Mouse (Mus musculus): ENCODE measurements at regions not wholly inside any gene's neighbourhood (a gene's known extent, or its start where the extent isn't known, plus 50 kb on each side); places are given as distances from the start of the nearest gene placed in this dataset.

GRCm38 (mm10) chrX:167111059-167111871 lies 97.8 kb downstream of the Tmsb4x start:
- no peak for ATAC-seq
- no peak overlapping the region for H3K27ac ChIP-seq
- no peaks in the 10 kb centered on the region for H3K9me3 ChIP-seq (replicated peaks)
- WGBS = 90% methylated on average over 7 of the region's 7 CpGs
- H3K4me3 ChIP-seq = no peak overlapping the region
- H3K4me1 ChIP-seq = no peaks in the 10 kb centered on the region
- H3K36me3 ChIP-seq (ENCODE audit: poor library complexity, severe bottlenecking) = no peaks in the 10 kb centered on the region
- H3K9ac ChIP-seq = no peak overlapping the region
- H3K4me2 ChIP-seq = no peak overlapping the region
- peaks cover 13% of the 10 kb centered on the region; the same call in 1 of the 2 replicates for H3K27me3 ChIP-seq

GRCm38 (mm10) chrX:167108356-167108755 lies 100.8 kb downstream of the Tmsb4x start:
- H3K9me3 ChIP-seq (replicated peaks) = no peaks in the 10 kb centered on the region
- 92% methylated on average over 6 of the region's 6 CpGs for WGBS
- H3K9ac ChIP-seq = no peak overlapping the region
- H3K4me3 ChIP-seq = no peak overlapping the region
- peaks cover 12% of the 10 kb centered on the region; the same call in 1 of the 2 replicates for H3K27me3 ChIP-seq
- no peak for ATAC-seq
- H3K27ac ChIP-seq = no peak overlapping the region
- peaks cover 15% of the 10 kb centered on the region; the same call in 1 of the 2 replicates for H3K4me1 ChIP-seq
- H3K36me3 ChIP-seq (ENCODE audit: poor library complexity, severe bottlenecking) = no peaks in the 10 kb centered on the region
- H3K4me2 ChIP-seq = no peak overlapping the region

GRCm38 (mm10) chrX:167107469-167107868 lies 101.6 kb downstream of the Tmsb4x start:
- ATAC-seq = no peak

GRCm38 (mm10) chrX:167105931-167106417 lies 103.1 kb downstream of the Tmsb4x start:
- Histone ChIP-seq H3K27ac (no peak overlapping the region), H3K4me1 (peaks cover 15% of the 10 kb centered on the region; the same call in 1 of the 2 replicates), H3K4me3 (no peak overlapping the region), H3K27me3 (peaks cover 12% of the 10 kb centered on the region; the same call in 1 of the 2 replicates), H3K9me3 (replicated peaks) (no peaks in the 10 kb centered on the region), H3K4me2 (peak overlapping the region; percentile 14; the same call in 1 of the 2 replicates), H3K36me3 (ENCODE audit: poor library complexity, severe bottlenecking) (no peaks in the 10 kb centered on the region), H3K9ac (no peak overlapping the region)
- ATAC-seq = peak; percentile 66
- 43% methylated on average over 11 of the region's 11 CpGs for WGBS

More at GRCm38 (mm10) chrX:167107469-167107868, 101.6 kb downstream of the Tmsb4x start:
- Histone ChIP-seq H3K4me3 (no peak overlapping the region), H3K27ac (no peak overlapping the region), H3K36me3 (ENCODE audit: poor library complexity, severe bottlenecking) (no peaks in the 10 kb centered on the region), H3K4me2 (no peak overlapping the region), H3K9ac (no peak overlapping the region), H3K4me1 (peaks cover 15% of the 10 kb centered on the region; the same call in 1 of the 2 replicates), H3K27me3 (peaks cover 14% of the 10 kb centered on the region; the same call in 1 of the 2 replicates), H3K9me3 (replicated peaks) (no peaks in the 10 kb centered on the region)
- WGBS = 80% methylated on average over 4 of the region's 4 CpGs

- 0 out of 2 replicates have a peak, but pooled peaks have one; percentile 10 for ATAC-seq
- H3K9me3 ChIP-seq (replicated peaks) = no peaks in the 10 kb centered on the region
- H3K4me2 ChIP-seq = no peak overlapping the region
- no peak overlapping the region for H3K4me3 ChIP-seq
- H3K36me3 ChIP-seq (ENCODE audit: poor library complexity, severe bottlenecking) = no peaks in the 10 kb centered on the region
- 55% methylated on average over 4 of the region's 4 CpGs for WGBS
- H3K4me1 ChIP-seq = peaks cover 15% of the 10 kb centered on the region; the same call in 1 of the 2 replicates
- H3K9ac ChIP-seq = no peak overlapping the region
- no peak overlapping the region for H3K27ac ChIP-seq
- H3K27me3 ChIP-seq = peaks cover 11% of the 10 kb centered on the region; the same call in 1 of the 2 replicates
Measured at GRCm38 (mm10) chrX:167105354-167105753, 103.8 kb downstream of the Tmsb4x start.

- Histone ChIP-seq H3K36me3 (ENCODE audit: poor library complexity, severe bottlenecking) (no peaks in the 10 kb centered on the region), H3K27me3 (peaks cover 16% of the 10 kb centered on the region; the same call in 1 of the 2 replicates), H3K9ac (no peak overlapping the region), H3K4me1 (peaks cover 15% of the 10 kb centered on the region; the same call in 1 of the 2 replicates), H3K4me3 (no peak overlapping the region), H3K9me3 (replicated peaks) (no peaks in the 10 kb centered on the region), H3K4me2 (no peak overlapping the region), H3K27ac (peak overlapping the region; percentile 25)
- WGBS = 41% methylated on average over 4 of the region's 4 CpGs
- 0 out of 2 replicates have a peak, but pooled peaks have one; percentile 21 for ATAC-seq
Measured at GRCm38 (mm10) chrX:167104247-167104621, 104.9 kb downstream of the Tmsb4x start.

- ATAC-seq = no peak
- peak overlapping the region; percentile 25 for H3K27ac ChIP-seq
- WGBS = 35% methylated on average over 12 of the region's 12 CpGs
Measured at GRCm38 (mm10) chrX:167103501-167104246, 105.4 kb downstream of the Tmsb4x start.

GRCm38 (mm10) chrX:167101929-167102328 lies 107.2 kb downstream of the Tmsb4x start:
- no peak overlapping the region for H3K4me2 ChIP-seq
- H3K4me1 ChIP-seq = peaks cover 15% of the 10 kb centered on the region; the same call in 1 of the 2 replicates
- no peaks in the 10 kb centered on the region for H3K36me3 ChIP-seq (ENCODE audit: poor library complexity, severe bottlenecking)
- H3K9me3 ChIP-seq (replicated peaks) = no peaks in the 10 kb centered on the region
- no peak overlapping the region for H3K9ac ChIP-seq
- ATAC-seq = no peak
- peaks cover 14% of the 10 kb centered on the region; the same call in 1 of the 2 replicates for H3K27me3 ChIP-seq
- no peak overlapping the region for H3K27ac ChIP-seq
- no peak overlapping the region for H3K4me3 ChIP-seq
- 90% methylated on average over 2 of the region's 2 CpGs for WGBS

More at GRCm38 (mm10) chrX:167103501-167104246, 105.4 kb downstream of the Tmsb4x start:
- no peak overlapping the region for H3K4me3 ChIP-seq
- H3K36me3 ChIP-seq (ENCODE audit: poor library complexity, severe bottlenecking) = no peaks in the 10 kb centered on the region
- H3K9me3 ChIP-seq (replicated peaks) = no peaks in the 10 kb centered on the region
- H3K9ac ChIP-seq = no peak overlapping the region
- H3K27me3 ChIP-seq = peaks cover 14% of the 10 kb centered on the region; the same call in 1 of the 2 replicates
- peaks cover 15% of the 10 kb centered on the region; the same call in 1 of the 2 replicates for H3K4me1 ChIP-seq
- H3K4me2 ChIP-seq = no peak overlapping the region

GRCm38 (mm10) chrX:167099411-167099810 lies 109.7 kb downstream of the Tmsb4x start:
- no peak overlapping the region for H3K9ac ChIP-seq
- no peak overlapping the region for H3K4me2 ChIP-seq
- H3K4me3 ChIP-seq = no peak overlapping the region
- peaks cover 18% of the 10 kb centered on the region; the same call in 1 of the 2 replicates for H3K27me3 ChIP-seq
- H3K27ac ChIP-seq = no peak overlapping the region
- ATAC-seq = no peak
- peaks cover 8% of the 10 kb centered on the region; the same call in 1 of the 2 replicates for H3K4me1 ChIP-seq
- H3K9me3 ChIP-seq (replicated peaks) = no peaks in the 10 kb centered on the region
- no peaks in the 10 kb centered on the region for H3K36me3 ChIP-seq (ENCODE audit: poor library complexity, severe bottlenecking)
- 56% methylated on average over 6 of the region's 6 CpGs for WGBS

GRCm38 (mm10) chrX:167098914-167099313 lies 110.2 kb downstream of the Tmsb4x start:
- Histone ChIP-seq H3K4me3 (no peak overlapping the region), H3K27me3 (peaks cover 15% of the 10 kb centered on the region; the same call in 1 of the 2 replicates), H3K9ac (no peak overlapping the region), H3K27ac (no peak overlapping the region), H3K4me1 (peaks cover 4% of the 10 kb centered on the region; the same call in 1 of the 2 replicates), H3K9me3 (replicated peaks) (no peaks in the 10 kb centered on the region), H3K4me2 (no peak overlapping the region), H3K36me3 (ENCODE audit: poor library complexity, severe bottlenecking) (no peaks in the 10 kb centered on the region)
- ATAC-seq = no peak
- WGBS = 80% methylated on average over 3 of the region's 3 CpGs

- H3K4me2 ChIP-seq = no peak overlapping the region
- ATAC-seq = no peak
- H3K27ac ChIP-seq = no peak overlapping the region
- H3K36me3 ChIP-seq (ENCODE audit: poor library complexity, severe bottlenecking) = no peaks in the 10 kb centered on the region
- H3K9me3 ChIP-seq (replicated peaks) = no peaks in the 10 kb centered on the region
- peaks cover 13% of the 10 kb centered on the region; the same call in 1 of the 2 replicates for H3K27me3 ChIP-seq
- no peak overlapping the region for H3K9ac ChIP-seq
- H3K4me3 ChIP-seq = no peak overlapping the region
- 73% methylated on average over 1 of the region's 1 CpGs for WGBS
- no peaks in the 10 kb centered on the region for H3K4me1 ChIP-seq
Measured at GRCm38 (mm10) chrX:167091841-167092240, 117.3 kb downstream of the Tmsb4x start.

Measured in forebrain, embryonic 13.5 days (tissue).